Mouse (Mus musculus): Measurements from ENCODE around the gene Fam19a2.

The Fam19a2 gene

DNA sequence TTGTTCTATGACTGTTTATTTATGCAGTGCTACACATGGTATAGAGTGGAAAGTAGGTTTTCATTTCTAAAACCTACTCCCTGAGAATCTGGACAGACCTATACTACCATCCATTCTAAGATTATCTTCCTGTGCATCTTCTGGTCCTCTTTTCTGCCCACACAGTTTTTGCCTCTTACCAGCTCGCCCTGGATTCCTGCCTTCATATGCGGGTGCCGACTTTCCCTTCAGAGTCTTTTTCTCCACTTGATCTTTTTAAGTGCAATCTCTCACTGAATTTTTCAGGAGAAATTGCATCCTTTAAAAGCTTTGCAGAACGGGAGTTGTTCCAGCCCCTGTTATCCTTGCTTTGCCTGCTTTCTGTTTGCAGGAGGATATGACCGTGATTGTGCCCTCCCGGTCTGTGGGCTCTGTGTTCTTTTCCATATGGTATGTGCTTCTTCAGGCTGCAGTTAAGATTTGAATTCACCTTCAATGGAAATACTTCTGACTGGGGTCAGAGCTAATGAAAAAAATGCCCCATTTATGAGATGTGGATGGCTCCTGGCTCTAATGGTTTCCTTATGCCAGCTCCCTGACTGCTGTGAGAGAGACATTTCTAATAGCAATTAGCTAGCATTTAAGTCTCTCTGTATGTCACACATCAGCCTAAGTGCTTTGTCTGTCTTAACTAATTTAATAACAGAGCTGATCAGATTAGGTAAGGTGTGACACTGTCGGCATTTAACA, 308.7 kb downstream of the Fam19a2 start:
- peak; percentile 19 for DNase-seq

DNA sequence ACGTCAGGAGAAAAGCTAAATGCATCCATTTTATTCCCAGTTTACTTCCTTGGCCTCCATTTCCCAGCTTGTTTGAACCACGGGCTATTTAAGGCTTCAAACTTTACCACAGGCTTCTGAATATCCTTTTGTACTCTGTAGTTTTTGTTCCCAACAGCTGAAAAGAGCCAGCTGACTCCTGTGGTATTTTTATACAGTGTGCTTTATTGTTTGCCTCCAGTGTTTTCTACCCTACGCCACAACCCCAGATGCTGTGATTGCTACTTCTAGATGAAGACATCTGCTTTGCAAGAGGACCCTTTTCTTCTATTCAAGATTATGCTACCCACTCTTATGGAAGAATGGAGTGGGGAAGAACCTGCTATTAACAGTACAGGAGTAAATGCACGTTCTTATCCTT, 314.0 kb downstream of the Fam19a2 start:
- DNase-seq, result no peak

DNA sequence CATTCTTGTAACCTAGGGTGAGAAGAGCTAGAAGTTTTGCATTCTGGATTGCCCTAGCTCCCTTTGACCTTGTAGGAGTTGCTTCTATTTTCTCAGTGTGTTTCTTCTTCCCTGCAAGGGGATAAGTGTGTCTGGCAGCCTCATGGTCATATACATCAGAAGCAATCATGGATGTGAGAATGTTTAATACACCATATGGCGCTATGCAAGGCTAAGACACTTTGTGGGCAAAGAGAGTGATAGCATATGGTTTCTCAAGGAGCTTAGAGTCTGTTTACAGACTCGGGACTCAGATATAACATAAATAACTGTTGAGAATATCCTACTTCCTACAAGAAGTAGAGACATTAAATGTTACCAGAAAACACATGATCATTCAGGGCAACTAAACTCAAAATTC, 315.2 kb downstream of the Fam19a2 start:
- DNase-seq, result no peak

DNA sequence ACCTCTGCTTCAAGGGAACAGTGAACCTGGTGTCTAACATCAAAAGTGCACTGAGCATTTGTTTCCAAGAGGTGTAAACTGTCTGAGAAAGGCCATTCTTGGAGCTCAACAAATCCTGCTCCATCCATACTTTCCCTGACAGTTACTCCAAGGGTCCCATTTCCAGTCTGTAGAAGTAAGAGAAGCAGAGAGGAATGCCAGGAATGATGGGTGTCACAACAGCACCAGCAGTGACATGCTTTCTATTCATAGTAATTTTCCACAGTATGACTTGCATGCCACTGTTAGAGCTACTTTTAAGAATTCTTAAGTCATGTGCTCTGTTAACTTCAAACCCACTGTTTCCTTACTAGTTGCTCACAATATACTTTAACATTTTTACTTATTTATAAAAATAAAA, 331.2 kb downstream of the Fam19a2 start:
- no peak for DNase-seq

DNA sequence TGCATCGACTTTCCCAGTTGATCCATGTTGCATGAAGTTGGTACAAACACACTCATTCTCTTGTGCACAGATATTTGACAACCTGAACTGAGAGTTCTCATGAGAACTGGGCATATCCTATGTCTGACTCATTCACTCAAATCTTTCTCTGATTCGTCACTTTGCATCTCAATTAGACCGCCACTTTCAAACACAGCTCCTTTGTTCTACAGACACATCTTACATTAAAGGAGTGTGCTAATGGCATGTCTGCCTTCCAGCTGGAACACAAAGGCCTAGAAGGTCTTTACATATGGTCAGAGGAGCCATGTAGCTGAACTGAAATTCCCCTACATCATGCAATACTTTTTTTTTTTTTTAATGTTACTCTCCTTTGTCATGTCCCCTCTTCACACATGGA, 333.3 kb downstream of the Fam19a2 start:
- DNase-seq, result no peak

DNA sequence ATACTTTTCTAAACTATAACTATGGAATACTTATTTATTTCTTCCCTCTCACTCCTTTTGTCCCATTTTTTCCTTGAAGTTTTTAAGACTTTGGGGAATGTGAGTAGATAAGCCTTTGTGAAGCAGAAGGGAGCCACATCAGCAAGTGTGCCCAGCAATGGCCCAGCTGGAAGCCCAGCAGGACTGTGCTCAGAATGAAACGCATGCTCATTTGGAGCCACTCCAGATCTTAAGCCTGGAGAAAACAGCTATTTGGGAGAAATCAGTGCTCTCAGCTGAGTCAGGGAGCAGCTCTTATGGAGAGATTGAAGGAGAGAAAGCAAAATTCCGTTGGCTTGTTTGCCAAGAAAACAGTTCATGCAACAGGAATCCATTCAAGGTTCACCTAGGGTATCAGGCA, 341.9 kb downstream of the Fam19a2 start:
- no peak for DNase-seq

DNA sequence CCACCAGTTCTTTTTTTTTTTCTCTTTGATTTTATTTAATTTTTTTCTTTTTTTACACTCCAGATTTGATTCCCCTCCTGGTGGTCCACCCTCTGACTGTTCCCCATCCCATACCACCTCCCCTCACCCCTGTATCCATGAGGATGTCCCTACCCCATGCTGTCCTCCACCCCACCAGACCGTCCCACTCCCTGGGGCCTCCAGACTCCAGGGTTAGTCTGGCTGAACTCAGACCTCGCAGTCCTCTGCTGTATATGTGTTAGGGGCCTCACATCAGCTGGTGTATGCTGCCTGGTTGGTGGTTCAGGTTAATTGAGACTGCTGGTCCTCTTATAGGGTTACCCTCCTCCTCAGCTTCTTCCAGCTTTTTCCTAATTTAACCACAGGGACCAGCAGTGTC, 362.9 kb downstream of the Fam19a2 start:
- DNase-seq, result no peak

DNA sequence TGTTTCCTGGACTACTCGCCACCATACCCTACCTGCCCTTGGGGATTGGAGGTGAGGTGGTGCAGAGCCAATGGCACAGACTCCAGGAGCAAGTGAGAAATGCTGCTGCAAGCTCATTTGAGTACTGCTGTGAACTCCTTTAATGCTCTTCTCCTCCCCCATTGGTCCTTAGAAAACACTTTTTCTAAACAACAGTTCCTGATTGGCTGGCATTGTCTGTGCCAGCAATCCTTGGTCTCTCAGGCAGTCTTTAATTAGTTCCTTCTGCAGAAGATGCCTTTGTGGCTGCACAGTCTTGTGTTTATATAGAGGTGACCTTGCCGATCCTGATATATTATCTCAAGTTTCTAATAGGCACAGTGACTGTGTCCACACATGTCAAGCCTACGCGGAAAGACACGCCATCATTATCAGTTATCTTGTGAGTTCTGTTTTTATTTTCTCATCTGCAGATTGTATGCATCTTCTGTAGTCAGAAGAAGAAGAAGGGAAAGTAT, 365.5 kb downstream of the Fam19a2 start:
- no peak for DNase-seq

DNA sequence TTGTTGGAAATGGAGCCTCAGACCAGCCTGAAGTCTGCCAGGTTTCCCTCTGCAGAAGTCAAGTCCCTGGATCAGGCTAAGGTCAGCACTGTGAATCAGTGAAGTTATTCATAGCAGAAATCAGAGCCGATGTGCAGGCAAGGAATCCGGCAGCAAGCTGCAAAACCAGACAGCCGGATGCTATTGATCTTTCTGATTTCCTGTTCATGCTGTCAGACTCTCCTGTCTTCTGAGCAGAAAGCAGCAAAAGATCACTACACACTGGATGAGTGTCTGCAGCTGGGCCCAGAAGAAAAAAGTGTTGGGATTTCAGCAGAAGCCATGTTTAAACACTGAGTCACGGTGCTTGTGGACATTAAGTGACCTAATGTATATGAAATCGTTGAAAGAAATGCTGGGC, 368.2 kb downstream of the Fam19a2 start:
- DNase-seq, result no peak

DNA sequence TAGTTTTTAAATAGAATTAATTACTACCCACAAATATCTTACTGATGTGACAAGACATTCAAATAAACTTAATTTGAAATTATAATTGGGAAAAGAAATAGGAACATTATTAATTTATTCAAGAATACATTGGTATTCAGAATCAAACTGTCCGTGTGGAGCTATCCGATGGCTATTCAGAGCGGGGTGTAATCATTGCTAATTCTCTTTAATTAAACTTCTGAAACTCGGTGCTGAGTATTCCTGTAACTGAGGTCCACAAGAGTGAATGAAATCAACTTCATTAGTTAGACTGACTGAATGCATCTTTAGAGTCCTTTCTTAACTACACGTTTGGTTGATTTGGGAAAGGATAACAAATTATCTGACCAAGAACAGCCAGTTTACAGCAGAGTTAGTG, 372.9 kb downstream of the Fam19a2 start:
- no peak for DNase-seq

DNA sequence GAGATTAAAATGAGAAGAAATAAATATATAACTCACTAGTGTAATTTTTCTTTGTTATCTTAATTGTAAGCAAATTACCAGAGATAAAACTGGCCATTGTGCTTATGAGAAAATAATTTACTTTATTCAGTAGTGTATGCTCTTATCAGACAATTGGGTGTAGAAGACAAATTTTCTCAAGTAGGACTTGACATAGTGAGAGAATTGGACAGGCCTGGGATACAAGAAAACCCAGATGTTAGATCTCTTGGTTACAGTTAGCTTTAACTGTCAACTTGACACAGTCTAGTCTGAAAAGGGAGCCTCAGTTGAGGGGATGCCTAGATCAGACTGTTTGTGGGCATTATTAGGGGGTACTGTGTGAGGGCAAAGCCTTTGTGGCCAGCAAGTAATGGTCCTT, 373.7 kb downstream of the Fam19a2 start:
- DNase-seq, result no peak

DNA sequence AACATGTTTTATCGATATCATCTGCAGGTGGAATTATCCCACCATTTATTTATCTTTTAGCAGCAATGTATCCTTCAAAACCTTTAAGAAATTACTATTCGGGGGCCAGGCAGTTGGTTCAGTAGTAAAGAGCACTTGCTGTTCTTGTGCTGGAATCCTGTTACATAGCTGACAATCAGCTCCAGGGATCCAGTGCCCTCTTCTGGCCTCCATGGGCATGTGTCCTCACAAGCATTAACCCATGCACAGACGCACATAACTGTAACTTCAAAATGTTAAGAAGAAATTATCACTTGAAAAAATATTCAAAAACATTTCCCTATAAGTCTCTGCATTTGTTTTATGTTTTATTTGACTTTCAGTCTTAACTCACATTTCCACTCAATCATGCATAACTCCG, 381.8 kb downstream of the Fam19a2 start:
- DNase-seq, result no peak

DNA sequence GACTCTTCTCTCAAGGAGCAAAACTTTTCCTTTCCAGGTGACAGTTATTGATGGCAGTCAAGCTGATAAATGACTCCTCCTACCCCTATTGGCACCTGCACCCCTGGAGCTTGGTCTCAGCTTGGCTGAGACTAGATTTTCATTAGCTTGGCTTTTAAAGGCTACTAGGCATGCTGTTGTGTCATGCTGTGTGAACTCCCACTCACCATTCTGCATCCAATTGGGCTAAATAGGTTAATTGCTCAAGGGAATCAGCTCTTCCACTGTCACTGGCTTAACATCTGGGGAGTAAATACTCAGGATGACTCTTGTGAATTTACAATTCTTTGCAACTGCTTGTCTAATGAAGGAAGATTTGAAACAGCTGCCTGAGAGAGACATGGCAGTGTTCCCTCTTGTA, 407.4 kb downstream of the Fam19a2 start:
- DNase-seq, result no peak

DNA sequence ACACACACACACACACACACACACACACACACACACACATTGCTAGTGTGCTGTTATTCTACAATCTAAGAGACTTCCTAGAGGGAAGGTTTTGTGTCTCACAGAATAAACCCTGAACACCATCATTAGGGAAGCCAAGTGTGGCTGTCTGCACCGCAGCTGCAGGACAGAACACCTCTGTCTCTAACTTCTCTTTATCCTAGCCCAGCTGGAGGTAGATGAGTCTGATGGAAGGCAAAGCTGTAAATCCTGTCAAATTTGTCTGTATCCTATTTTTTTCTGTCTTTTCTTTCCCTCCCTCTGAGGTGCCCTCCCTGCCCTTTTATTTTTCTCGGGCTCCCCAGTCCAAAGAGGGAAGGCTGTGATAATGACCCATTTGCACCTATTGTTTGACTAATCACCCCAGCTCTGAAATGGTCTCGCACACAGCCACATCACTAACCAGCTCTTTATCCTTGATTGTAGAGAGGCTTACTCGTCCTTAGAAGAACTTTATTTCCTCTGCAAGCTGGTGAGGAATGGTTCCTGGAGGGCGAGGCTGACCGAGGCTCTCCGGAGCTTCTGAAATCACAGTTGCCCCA, 414.6 kb downstream of the Fam19a2 start:
- DNase-seq, result no peak

DNA sequence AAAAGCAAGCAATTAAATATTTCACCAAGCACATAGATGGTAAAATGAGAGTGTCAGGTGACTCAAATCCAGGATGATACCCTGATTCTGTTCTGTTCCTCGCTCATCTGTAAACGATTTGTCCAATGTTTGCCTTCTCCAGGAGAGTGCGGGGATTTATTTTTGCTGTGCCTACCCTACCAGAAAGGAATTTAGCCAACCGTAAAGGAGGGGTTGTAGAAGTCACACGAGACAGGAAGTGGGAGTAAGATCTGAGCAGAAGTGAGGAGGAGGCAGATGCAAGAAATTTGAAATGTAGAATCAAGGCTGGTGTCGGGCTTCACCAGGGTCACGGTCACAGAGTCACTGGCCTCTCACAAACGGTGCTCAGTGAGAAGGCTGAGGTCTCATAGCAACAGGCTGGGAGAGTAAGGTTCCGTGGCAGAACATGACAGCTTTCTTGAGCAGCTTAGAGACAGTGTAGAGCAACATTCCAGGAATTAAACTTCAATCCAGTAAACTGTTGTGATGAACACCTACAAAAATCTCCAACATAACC, 419.0 kb downstream of the Fam19a2 start:
- no peak for DNase-seq

DNA sequence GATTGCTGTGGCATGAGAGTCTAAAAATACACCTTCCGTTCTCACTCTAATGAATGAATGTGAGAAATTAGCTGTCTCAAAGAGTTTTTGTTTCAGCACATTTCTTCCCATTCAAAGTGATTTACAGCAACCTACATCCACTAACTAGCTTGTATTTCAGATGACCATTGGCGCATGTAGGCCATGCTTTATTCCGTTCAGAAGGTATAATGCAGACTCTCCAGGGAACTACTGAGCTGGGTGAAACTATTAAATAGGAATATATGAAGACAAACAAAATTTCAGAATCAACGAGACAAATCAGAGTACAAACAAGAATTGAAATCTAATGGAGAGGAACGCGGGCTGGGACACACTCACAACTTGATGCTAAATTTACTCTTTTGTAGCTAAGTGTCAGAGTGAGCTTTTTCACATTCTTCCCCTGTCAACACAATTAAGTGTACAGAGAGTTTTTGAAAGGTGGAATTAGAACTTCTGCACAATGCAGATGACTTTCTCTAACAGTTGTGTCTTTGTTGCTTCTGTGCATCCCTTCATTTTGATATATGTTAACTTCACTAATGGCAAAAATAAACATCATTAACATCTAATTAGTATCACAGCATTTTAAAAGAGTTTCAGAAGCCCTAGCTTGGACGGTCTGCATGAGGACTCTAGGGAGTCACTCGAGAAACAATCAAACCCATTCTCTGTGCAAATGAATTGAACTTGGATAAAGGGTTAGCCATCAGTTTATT, 428.6 kb downstream of the Fam19a2 start:
- DNase-seq, result no peak

DNA sequence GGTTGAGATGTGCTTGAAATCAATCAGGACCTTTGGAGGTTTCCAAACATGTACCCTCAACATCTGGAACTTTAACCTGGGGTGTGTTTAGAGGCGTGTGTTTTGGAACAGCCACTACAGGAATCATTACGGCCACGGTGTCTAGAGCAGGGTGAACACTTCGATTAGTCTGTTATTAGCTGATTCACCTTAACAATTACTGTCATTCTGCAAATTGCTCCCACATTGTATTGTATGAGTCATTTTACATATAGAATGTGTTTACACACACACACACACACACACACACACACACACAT, 429.1 kb downstream of the Fam19a2 start:
- DNase-seq, result no peak

DNA sequence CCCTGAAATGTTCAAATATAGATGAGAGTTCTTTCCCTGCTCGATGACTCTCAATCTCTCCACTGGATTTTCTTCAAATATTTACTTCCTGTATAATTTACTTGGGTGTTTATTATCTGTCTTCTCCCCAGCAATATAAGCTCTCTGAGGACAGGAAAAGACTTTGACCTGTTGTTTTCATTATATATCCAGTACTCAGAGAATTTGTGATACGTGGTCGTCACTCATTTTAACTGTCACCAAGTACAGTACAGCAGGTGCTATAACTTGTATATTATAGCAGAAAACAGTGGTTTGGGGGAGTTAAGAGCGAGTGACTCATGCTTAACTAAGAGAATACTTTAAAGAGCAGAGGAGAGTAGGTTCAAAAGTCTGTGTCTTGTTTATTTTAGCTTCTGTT, 438.8 kb downstream of the Fam19a2 start:
- DNase-seq, result no peak

DNA sequence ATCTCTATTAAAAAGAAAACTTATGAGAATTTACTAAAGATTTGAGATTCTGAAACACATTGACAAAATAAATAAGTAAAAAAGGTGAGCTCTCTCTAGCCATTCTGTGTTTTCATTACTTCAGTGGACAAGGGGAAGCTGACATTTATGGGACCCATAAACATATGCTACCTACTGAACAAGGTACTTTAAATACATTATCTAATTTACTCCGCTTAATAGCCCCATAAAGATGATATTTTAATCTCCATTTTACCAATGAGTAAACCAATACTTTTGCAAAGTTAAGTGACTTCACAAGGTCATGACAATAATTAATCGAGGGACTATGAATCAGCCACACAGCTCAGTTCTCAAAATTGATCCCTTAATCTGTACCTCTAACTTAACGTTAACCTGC, 443.2 kb downstream of the Fam19a2 start:
- no peak for DNase-seq

DNA sequence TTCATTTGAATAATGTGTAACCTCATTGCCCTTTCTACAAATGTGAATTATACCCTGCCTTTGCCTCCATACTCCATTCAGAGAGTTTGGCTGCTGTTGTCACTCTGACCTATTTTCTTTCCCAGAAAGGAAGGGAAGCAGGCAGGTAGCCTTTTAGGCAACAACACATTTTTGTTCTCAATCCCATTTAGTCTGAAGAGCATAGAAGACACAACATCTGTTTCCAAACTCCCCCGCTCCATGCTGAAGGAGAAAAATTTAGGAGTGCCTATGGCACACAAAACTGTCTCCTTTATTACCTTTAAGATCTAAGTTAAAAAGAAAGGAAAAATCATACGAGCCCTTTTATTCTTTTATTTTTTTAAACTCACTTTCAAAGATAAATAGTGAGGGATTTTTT, 446.9 kb downstream of the Fam19a2 start:
- peak; percentile 29 for DNase-seq

DNA sequence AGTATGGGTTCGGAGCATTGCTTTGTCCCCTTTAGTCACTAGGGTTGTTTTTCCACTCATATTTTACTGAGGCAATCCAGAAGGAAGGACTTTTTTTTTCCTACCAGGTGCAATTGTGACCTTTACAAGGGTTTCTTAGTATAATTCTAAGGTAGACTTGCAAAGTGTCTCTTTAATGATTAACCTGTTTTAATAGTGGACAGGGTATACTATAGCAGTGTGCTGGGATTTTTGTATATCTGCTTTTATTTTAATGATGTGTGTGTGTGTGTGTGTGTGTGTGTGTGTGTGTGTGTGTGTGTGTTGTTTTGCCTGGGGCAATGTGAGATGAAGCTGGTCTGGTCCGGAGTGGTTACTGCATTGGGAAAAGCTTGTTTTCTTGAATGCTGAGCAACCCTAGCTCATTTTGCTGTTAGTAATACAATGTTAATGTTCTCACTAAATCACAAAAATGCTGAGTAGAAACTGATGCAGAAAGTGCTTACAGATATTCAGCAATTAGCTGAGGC, 458.2 kb downstream of the Fam19a2 start:
- no peak for DNase-seq

DNA sequence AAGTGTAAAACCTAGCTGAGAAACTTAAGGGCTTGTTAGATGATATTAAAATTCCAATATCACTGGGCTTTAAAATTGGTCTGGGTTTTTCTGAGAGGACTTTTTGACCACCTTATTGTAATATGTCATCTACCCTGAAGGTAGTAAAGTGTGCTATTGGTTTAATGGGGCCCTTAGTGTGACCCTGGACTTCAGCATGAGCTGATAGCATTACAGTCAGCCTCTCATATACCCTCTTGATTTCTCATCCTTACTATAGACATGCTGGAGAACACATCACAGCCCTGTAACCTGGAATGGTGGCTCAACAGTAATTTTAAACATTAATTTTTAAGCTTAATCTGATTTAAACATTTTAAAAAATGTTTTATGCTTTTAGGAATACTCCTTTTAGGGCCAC, 459.8 kb downstream of the Fam19a2 start:
- DNase-seq, result no peak

DNA sequence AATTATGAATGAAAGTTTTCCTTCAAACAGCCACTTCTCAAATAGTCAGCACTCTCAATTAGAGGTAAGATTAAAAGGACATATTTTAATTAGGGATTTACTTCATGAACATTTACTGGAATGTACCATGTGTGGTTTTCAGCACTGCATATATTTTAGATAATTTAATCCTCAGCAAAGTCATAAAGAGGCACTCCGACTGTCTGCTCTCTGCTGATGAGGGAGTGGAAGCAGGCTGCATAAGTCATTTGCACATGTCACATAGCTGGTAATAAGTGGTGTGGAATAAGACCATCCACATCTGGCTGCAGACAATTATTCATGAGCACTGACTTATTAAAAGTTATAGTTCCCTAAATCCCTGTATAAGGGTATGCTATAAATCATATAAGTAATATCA, 484.5 kb downstream of the Fam19a2 start:
- DNase-seq, result no peak

DNA sequence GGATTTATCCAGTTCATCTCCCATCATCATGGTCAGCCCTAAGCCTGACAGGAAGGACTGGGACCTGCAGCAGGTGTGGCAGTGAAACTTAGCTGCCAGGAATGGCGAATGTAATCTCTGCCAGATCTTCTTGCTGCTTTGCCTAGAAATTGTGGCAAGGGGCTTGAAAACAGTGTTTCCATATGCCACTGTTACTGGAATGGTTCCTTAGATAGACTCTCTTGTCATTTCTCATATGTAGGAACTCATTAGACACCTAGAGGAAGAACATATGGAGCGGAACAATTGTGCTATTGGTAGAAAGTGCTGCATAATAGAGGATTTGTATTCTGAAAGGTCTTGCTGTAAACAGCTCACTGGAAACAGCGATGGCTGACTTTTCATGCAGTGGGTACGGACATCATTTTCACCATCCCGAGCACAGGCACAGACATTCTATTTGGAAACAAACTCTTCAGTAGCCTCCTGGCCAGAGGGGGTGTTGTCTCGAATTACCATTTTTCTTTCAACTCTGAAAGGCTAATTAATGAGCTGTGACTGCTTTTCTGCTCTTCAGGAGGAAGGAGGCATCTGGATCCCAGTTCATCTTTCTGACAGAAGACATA, 488.0 kb downstream of the Fam19a2 start:
- no peak for DNase-seq
